Mouse (Mus musculus) stomach, embryonic 14.5 days (tissue): Measurements from ENCODE around the gene Castor1. TPM values are rescaled to one million over a fixed set of nuclear protein-coding genes. Genes with fewer than 3 reads are reported as not detected.

Source experiments
- ATAC-seq: fragments of 200-750 bp; cut with Nextera tagmentation; 2 replicates; pipeline ENCODE4 v1.8.0; 2017; ENCODE audit warnings: low read depth, moderate TSS enrichment; ENCODE audit not compliant: insufficient number of reproducible peaks, insufficient read depth, low FRiP score
- H3K27ac ChIP-seq: fragments of 300-500 bp; sonication (generic); 2 replicates; pipeline ENCODE4 v1.5.1; 2014; ENCODE audit warnings: mild to moderate bottlenecking, low read length, moderate library complexity, mixed read lengths
- H3K27me3 ChIP-seq: fragments of 300-500 bp; sonication (generic); 2 replicates; pipeline ENCODE4 v1.6.1; 2014; ENCODE audit warnings: low read length, control low read depth, mixed read lengths; ENCODE audit not compliant: control insufficient read depth, insufficient read depth
- H3K36me3 ChIP-seq: fragments of 300-500 bp; sonication (generic); 2 replicates; pipeline ENCODE4 v1.6.1; 2014; ENCODE audit warnings: mild to moderate bottlenecking, control low read depth, low read length, moderate library complexity, mixed read lengths; ENCODE audit not compliant: control insufficient read depth, insufficient read depth
- H3K4me1 ChIP-seq: fragments of 300-500 bp; sonication (generic); 2 replicates; pipeline ENCODE4 v1.6.1; 2014; ENCODE audit warnings: low read length, control low read depth, mixed read lengths; ENCODE audit not compliant: control insufficient read depth, insufficient read depth
- H3K4me2 ChIP-seq: fragments of 300-500 bp; sonication (generic); replicated peaks from 2 replicates; pipeline ENCODE4 v1.6.1; 2014; ENCODE audit warnings: low read depth, low read length, control low read depth
- H3K4me3 ChIP-seq: fragments of 300-500 bp; sonication (generic); 2 replicates; pipeline ENCODE4 v1.5.1; 2014; ENCODE audit warnings: low read depth, low read length, control low read depth
- H3K9ac ChIP-seq: fragments of 300-500 bp; sonication (generic); replicated peaks from 2 replicates; pipeline ENCODE4 v1.6.1; 2014; ENCODE audit warnings: low read depth, mild to moderate bottlenecking, control low read depth, low read length, moderate library complexity, mixed read lengths
- H3K9me3 ChIP-seq: fragments of 300-500 bp; sonication (generic); 2 replicates; pipeline ENCODE4 v1.6.1; 2016; ENCODE audit warnings: low read depth, low read length, control low read depth; ENCODE audit not compliant: control insufficient read depth
- WGBS: fragments of 180-500 bp; shearing (Covaris S2); extraction: QIAGEN DNeasy Blood & Tissue Kit; methylation state at CpG from one replicate; pipeline ENCODE4 v1.1.7; 2014; 5-methylcytosine and 5-hydroxymethylcytosine counted together
- polyA plus RNA-seq: library from polyadenylated mRNA; unstranded; fragments of >200 nt; fragmentation: Nextera tagmentation; extraction: Ambion mirVana; gene quantifications from 2 replicates; pipeline ENCODE4 v1.2.1, GENCODE M21; 2014

Castor1 gene
- polyA plus RNA-seq, 1 experiment from 2014 or later = 3.3 TPM

- H3K9ac ChIP-seq = no peak within 1 kb of the TSS
- no peak within 1 kb of the TSS for H3K27ac ChIP-seq
- H3K27me3 ChIP-seq = no peaks in the 10 kb centered on the region
- H3K4me1 ChIP-seq = peaks cover 18% of the 10 kb centered on the region
- H3K4me3 ChIP-seq = no peak within 1 kb of the TSS
- WGBS = 50% methylated on average over 11 of the region's 11 CpGs
- ATAC-seq = no peak
- no peaks in the 10 kb centered on the region for H3K36me3 ChIP-seq
- H3K4me2 ChIP-seq = no peak within 1 kb of the TSS
- H3K9me3 ChIP-seq = no peaks in the 10 kb centered on the region
These were observed 39.0 kb downstream of the Castor1 start, which contains the start of gene Lif for GRCm38 (mm10) chr11:4256846-4257607. Lif (plus strand) TSS chr11:4257557.

DNA sequence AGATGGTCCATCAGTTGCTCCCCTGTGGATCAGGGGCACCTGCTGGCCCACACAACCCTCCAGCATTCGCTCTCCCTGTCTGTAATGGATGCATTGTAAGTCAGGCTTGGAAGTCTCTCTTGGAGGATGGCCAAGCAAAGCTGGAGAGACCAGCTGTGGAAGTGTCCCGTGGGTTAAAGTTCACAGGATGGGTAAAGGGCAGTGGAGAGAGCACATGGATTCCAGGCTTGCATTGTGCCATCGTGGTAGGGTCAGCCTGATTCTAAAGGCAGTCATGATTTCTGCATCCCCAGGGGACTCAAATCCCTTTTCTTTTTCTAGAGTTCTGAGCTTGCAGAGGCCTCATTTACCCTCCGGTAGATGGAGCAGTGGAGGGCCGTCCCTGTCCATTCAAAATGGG is 39.7 kb downstream of the Castor1 start:
- Histone ChIP-seq H3K9me3 (no peaks in the 10 kb centered on the region), H3K36me3 (no peaks in the 10 kb centered on the region), H3K27me3 (no peaks in the 10 kb centered on the region), H3K4me1 (peaks cover 25% of the 10 kb centered on the region), H3K9ac (no peak overlapping the region), H3K4me2 (no peak overlapping the region), H3K27ac (no peak overlapping the region), H3K4me3 (no peak overlapping the region)
- WGBS = 61% methylated on average over 5 of the region's 5 CpGs
- ATAC-seq = no peak

GRCm38 (mm10) chr11:4258657-4259082 is 40.6 kb downstream of the Castor1 start:
- Histone ChIP-seq H3K9me3 (no peaks in the 10 kb centered on the region), H3K27me3 (no peaks in the 10 kb centered on the region), H3K27ac (no peak overlapping the region), H3K4me1 (peaks cover 29% of the 10 kb centered on the region), H3K4me2 (peak overlapping the region; percentile 27; the same call in 1 of the 2 replicates), H3K9ac (no peak overlapping the region), H3K36me3 (no peaks in the 10 kb centered on the region), H3K4me3 (no peak overlapping the region)
- peak; percentile 34; the same call in 1 of the 2 replicates for ATAC-seq
- under 1% methylated on average over 7 of the region's 7 CpGs for WGBS

GRCm38 (mm10) chr11:4260463-4261187 is 42.6 kb downstream of the Castor1 start:
- H3K4me2 ChIP-seq = no peak overlapping the region; the same call in 1 of the 2 replicates
- no peaks in the 10 kb centered on the region for H3K27me3 ChIP-seq
- H3K36me3 ChIP-seq = no peaks in the 10 kb centered on the region
- ATAC-seq = no peak
- no peaks in the 10 kb centered on the region for H3K9me3 ChIP-seq
- no peak overlapping the region for H3K9ac ChIP-seq
- H3K4me3 ChIP-seq = no peak overlapping the region
- peaks cover 37% of the 10 kb centered on the region for H3K4me1 ChIP-seq
- 42% methylated on average over 14 of the region's 14 CpGs for WGBS
- no peak overlapping the region for H3K27ac ChIP-seq

- no peak overlapping the region for H3K4me3 ChIP-seq
- no peak overlapping the region for H3K4me2 ChIP-seq
- H3K36me3 ChIP-seq = no peaks in the 10 kb centered on the region
- no peaks in the 10 kb centered on the region for H3K27me3 ChIP-seq
- no peak overlapping the region for H3K9ac ChIP-seq
- H3K9me3 ChIP-seq = no peaks in the 10 kb centered on the region
- no peak for ATAC-seq
- peaks cover 37% of the 10 kb centered on the region for H3K4me1 ChIP-seq
- H3K27ac ChIP-seq = no peak overlapping the region
- 56% methylated on average over 7 of the region's 7 CpGs for WGBS
These were observed 43.1 kb downstream of the Castor1 start for GRCm38 (mm10) chr11:4261188-4261494.

DNA sequence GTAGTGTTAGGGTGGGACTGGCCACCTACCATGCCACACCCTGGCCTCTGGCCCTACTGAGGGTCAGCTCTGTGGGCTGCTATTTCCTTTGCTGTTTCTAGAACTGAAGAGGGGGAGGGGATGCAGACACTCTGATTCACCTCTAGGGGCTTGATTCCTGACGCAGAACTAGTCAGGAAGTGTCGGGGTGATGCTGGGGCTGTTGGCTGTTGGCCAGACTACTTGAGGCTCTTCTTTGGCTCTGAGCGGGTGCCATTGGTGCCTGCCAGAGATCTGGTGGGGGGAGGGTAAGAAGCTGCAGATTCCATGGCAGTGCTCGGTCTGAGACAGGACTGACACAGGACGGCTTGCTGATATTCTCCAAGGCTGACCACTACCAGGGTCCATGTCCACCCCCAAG is 43.9 kb downstream of the Castor1 start:
- H3K36me3 ChIP-seq = no peaks in the 10 kb centered on the region
- H3K9me3 ChIP-seq = no peaks in the 10 kb centered on the region
- no peak for ATAC-seq
- 19% methylated on average over 5 of the region's 5 CpGs for WGBS
- H3K4me2 ChIP-seq = no peak overlapping the region
- no peaks in the 10 kb centered on the region for H3K27me3 ChIP-seq
- H3K9ac ChIP-seq = no peak overlapping the region
- no peak overlapping the region for H3K27ac ChIP-seq
- H3K4me1 ChIP-seq = peaks cover 39% of the 10 kb centered on the region
- H3K4me3 ChIP-seq = no peak overlapping the region

DNA sequence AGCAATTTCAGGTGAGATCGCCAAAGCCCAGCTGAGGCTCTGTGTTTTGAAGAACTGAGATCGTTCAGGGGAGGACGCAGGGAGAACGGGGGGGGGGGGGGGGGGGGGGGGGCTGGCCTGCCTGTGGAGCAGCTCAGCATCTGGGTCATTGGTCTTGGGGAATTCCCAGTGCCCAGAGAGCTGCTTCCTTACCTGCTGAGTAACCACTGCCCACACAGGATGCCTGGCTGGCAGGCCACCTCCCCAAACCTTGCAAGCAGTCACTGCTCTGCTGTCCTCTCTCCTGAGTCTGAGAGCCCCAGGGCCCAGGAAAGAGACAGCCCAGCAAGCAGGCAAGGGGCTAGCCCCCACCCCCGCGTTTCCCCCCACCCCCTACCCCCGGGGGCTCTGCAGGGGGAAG is 44.8 kb downstream of the Castor1 start:
- WGBS = 27% methylated on average over 7 of the region's 7 CpGs
- no peaks in the 10 kb centered on the region for H3K27me3 ChIP-seq
- H3K27ac ChIP-seq = no peak overlapping the region
- no peaks in the 10 kb centered on the region for H3K36me3 ChIP-seq
- H3K4me2 ChIP-seq = no peak overlapping the region
- H3K9me3 ChIP-seq = no peaks in the 10 kb centered on the region
- no peak for ATAC-seq
- no peak overlapping the region for H3K4me3 ChIP-seq
- H3K4me1 ChIP-seq = peaks cover 39% of the 10 kb centered on the region
- no peak overlapping the region for H3K9ac ChIP-seq

GRCm38 (mm10) chr11:4263296-4263695 is 45.3 kb downstream of the Castor1 start:
- Histone ChIP-seq H3K4me3 (no peak overlapping the region), H3K9ac (no peak overlapping the region), H3K27ac (peak overlapping the region; percentile 17; the same call in 1 of the 2 replicates), H3K36me3 (no peaks in the 10 kb centered on the region), H3K27me3 (no peaks in the 10 kb centered on the region), H3K4me2 (no peak overlapping the region), H3K4me1 (peaks cover 39% of the 10 kb centered on the region), H3K9me3 (no peaks in the 10 kb centered on the region)
- no peak for ATAC-seq
- 5% methylated on average over 1 of the region's 1 CpGs for WGBS
